Mouse (Mus musculus): Measurements from ENCODE around the gene Gtf3c2. TPM values are rescaled to one million over a fixed set of nuclear protein-coding genes. Genes with fewer than 3 reads are reported as not detected.

Gtf3c2 gene
- total RNA-seq, 1 experiment from 2014 or later: 64.3 TPM

- ATAC-seq (replicated peaks in 1 of 2; ENCODE audit: insufficient read depth in 1 of 2, low FRiP score in 2 of 2, low TSS enrichment in 1 of 2, low read depth in 1 of 2, poor library complexity in 2 of 2, severe bottlenecking in 2 of 2): peak; percentile 12 to 59
Measured at GRCm38 (mm10) chr5:31179301-31179765, 611 bp downstream of the Gtf3c2 start.

DNA sequence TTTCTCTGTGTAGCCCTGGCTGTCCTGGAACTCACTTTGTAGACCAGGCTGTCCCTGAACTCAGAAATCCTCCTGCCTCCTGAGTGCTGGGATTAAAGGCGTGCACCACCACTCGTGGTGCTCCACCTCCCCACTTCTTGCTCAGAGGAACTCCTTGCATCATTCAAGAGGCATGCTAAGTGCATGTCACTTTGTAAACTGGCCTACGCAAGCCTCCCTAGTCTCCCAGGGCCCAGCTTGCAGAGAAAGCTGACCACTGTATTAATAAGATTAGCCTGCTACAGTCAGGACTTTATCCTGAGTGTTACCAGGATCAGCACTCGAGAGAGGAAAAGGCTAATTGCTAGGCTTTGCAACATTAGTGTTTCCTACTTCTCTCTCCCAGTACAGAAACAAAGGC, 11.3 kb downstream of the Gtf3c2 start:
- ATAC-seq (replicated peaks in 1 of 2; ENCODE audit: insufficient read depth in 1 of 2, low FRiP score in 2 of 2, low TSS enrichment in 1 of 2, low read depth in 1 of 2, poor library complexity in 2 of 2, severe bottlenecking in 2 of 2): no peak

GRCm38 (mm10) chr5:31164878-31165277, 15.1 kb downstream of the Gtf3c2 start:
- no peak for ATAC-seq (replicated peaks in 1 of 2; ENCODE audit: insufficient read depth in 1 of 2, low FRiP score in 2 of 2, low TSS enrichment in 1 of 2, low read depth in 1 of 2, poor library complexity in 2 of 2, severe bottlenecking in 2 of 2)

GRCm38 (mm10) chr5:31162462-31162861, 17.5 kb downstream of the Gtf3c2 start:
- no peak for ATAC-seq (replicated peaks in 1 of 2; ENCODE audit: insufficient read depth in 1 of 2, low FRiP score in 2 of 2, low TSS enrichment in 1 of 2, low read depth in 1 of 2, poor library complexity in 2 of 2, severe bottlenecking in 2 of 2)

GRCm38 (mm10) chr5:31154152-31154553, 25.8 kb downstream of the Gtf3c2 start, which contains the start of gene Mpv17:
Gene Mpv17 (minus strand): TSS chr5:31154251.
- peak; percentile 89 to 95 for ATAC-seq (replicated peaks in 1 of 2; ENCODE audit: insufficient read depth in 1 of 2, low FRiP score in 2 of 2, low TSS enrichment in 1 of 2, low read depth in 1 of 2, poor library complexity in 2 of 2, severe bottlenecking in 2 of 2)

GRCm38 (mm10) chr5:31153516-31154151, 26.3 kb downstream of the Gtf3c2 start:
- ATAC-seq (replicated peaks in 1 of 2; ENCODE audit: insufficient read depth in 1 of 2, low FRiP score in 2 of 2, low TSS enrichment in 1 of 2, low read depth in 1 of 2, poor library complexity in 2 of 2, severe bottlenecking in 2 of 2): 0 out of 4 replicates have a peak, but pooled peaks have one; percentile 1 to 7

- no peak for ATAC-seq (replicated peaks in 1 of 2; ENCODE audit: insufficient read depth in 1 of 2, low FRiP score in 2 of 2, low TSS enrichment in 1 of 2, low read depth in 1 of 2, poor library complexity in 2 of 2, severe bottlenecking in 2 of 2)
Measured at GRCm38 (mm10) chr5:31151746-31152145, 28.2 kb downstream of the Gtf3c2 start.

DNA sequence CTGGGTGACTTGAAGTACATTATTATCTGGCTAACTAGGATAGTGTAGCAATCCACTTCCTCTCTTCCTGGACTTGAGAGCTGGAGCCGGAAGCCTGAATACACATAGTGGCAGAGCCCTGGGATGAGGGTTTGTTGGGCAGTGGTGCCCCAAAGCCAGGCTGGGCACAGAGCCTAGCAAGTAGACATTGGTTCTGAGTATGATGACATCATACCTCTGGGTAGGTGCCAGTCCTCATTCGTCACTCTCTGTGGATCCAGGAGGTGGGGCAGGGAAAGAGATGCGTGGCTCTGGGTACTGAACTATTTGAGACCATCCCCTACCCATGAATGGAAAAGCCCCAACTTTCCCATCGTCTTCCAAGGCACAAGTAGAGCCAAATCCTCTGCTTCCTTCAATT, 30.2 kb downstream of the Gtf3c2 start:
- ATAC-seq (replicated peaks in 1 of 2; ENCODE audit: insufficient read depth in 1 of 2, low FRiP score in 2 of 2, low TSS enrichment in 1 of 2, low read depth in 1 of 2, poor library complexity in 2 of 2, severe bottlenecking in 2 of 2): no peak

- peak in 1 of 2 experiments; percentile 17; a peak in 1 of 4 replicates for ATAC-seq (replicated peaks in 1 of 2; ENCODE audit: insufficient read depth in 1 of 2, low FRiP score in 2 of 2, low TSS enrichment in 1 of 2, low read depth in 1 of 2, poor library complexity in 2 of 2, severe bottlenecking in 2 of 2)
Measured at GRCm38 (mm10) chr5:31138968-31139425, 40.9 kb downstream of the Gtf3c2 start.

GRCm38 (mm10) chr5:31138241-31138967, 41.5 kb downstream of the Gtf3c2 start, which contains the start of gene Ucn:
Gene Ucn (minus strand): TSS chr5:31138829.
- peak; percentile 12 to 25; a peak in 1 of 4 replicates for ATAC-seq (replicated peaks in 1 of 2; ENCODE audit: insufficient read depth in 1 of 2, low FRiP score in 2 of 2, low TSS enrichment in 1 of 2, low read depth in 1 of 2, poor library complexity in 2 of 2, severe bottlenecking in 2 of 2)

GRCm38 (mm10) chr5:31137658-31138057, 42.3 kb downstream of the Gtf3c2 start:
- no peak for ATAC-seq (replicated peaks in 1 of 2; ENCODE audit: insufficient read depth in 1 of 2, low FRiP score in 2 of 2, low TSS enrichment in 1 of 2, low read depth in 1 of 2, poor library complexity in 2 of 2, severe bottlenecking in 2 of 2)

- no peak for ATAC-seq (replicated peaks in 1 of 2; ENCODE audit: insufficient read depth in 1 of 2, low FRiP score in 2 of 2, low TSS enrichment in 1 of 2, low read depth in 1 of 2, poor library complexity in 2 of 2, severe bottlenecking in 2 of 2)
Measured at GRCm38 (mm10) chr5:31136730-31137424, 43.1 kb downstream of the Gtf3c2 start.

GRCm38 (mm10) chr5:31126050-31126449, 53.9 kb downstream of the Gtf3c2 start:
- no peak for ATAC-seq (replicated peaks in 1 of 2; ENCODE audit: insufficient read depth in 1 of 2, low FRiP score in 2 of 2, low TSS enrichment in 1 of 2, low read depth in 1 of 2, poor library complexity in 2 of 2, severe bottlenecking in 2 of 2)

DNA sequence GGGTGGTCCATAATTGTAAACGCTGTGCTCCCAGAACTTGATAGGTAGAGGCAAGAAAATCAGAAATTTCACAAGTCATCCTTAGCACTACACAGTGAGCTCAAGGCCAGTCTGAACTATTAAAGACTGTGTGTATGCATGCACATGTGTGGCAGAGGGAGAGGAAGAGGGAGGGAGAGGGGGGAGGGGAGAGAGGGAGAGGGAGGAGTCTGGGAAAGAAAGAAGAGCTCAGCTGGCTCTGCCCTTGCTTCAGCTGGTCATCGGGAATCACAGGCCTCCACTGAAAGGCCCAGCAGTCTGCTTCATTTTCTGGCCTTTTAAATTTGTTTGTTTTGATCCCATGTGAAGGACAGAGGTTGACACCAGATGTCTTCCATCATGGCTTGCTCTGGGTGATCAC, 56.5 kb downstream of the Gtf3c2 start:
- no peak for ATAC-seq (replicated peaks in 1 of 2; ENCODE audit: insufficient read depth in 1 of 2, low FRiP score in 2 of 2, low TSS enrichment in 1 of 2, low read depth in 1 of 2, poor library complexity in 2 of 2, severe bottlenecking in 2 of 2)

- no peak for ATAC-seq (replicated peaks in 1 of 2; ENCODE audit: insufficient read depth in 1 of 2, low FRiP score in 2 of 2, low TSS enrichment in 1 of 2, low read depth in 1 of 2, poor library complexity in 2 of 2, severe bottlenecking in 2 of 2)
Measured at GRCm38 (mm10) chr5:31121111-31121510, 58.8 kb downstream of the Gtf3c2 start.

- no peak for ATAC-seq (replicated peaks in 1 of 2; ENCODE audit: insufficient read depth in 1 of 2, low FRiP score in 2 of 2, low TSS enrichment in 1 of 2, low read depth in 1 of 2, poor library complexity in 2 of 2, severe bottlenecking in 2 of 2)
Measured at GRCm38 (mm10) chr5:31116912-31117311, 63.0 kb downstream of the Gtf3c2 start.

DNA sequence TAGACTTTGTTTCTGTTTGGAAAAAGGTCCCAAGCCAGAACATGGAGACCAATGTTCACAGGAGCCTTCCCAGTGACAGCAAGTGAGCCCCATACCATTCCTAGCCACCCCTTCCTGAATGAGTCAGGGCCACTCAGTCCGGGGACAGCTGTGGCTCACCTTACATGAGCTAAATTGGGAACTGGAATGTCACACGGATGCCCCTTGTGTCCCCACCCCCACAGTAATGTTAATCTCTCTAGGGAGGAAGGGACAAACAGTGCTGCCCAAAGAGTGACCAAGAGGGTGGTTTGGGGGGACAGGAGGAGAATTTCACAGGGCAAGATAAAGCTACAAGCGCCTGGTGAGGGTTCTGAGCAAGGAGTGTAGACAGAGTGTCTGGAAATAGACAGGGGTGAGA, 63.6 kb downstream of the Gtf3c2 start, which contains the start of gene Trim54:
Trim54 (plus strand) TSS at position 359 of the 400 bp plus-strand sequence.
- no peak for ATAC-seq (replicated peaks in 1 of 2; ENCODE audit: insufficient read depth in 1 of 2, low FRiP score in 2 of 2, low TSS enrichment in 1 of 2, low read depth in 1 of 2, poor library complexity in 2 of 2, severe bottlenecking in 2 of 2)

DNA sequence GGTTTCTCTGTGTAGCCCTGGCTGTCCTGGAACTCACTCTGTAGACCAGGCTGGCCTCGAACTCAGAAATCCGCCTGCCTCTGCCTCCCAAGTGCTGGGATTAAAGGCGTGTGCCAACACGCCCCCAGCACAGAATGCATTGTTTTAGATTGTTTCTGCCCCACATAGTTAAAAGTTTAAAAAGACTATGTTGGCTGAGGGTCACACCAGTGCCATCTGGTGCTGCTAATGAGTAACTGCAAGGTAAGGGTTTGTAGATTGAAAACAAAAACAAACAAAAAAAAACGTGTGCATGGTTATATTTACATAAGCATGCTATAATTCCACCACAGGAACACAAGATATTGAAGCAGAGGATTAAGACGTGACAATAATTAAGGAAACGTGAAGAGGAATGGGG, 69.2 kb downstream of the Gtf3c2 start:
- 0 out of 4 replicates have a peak, but pooled peaks of 1 of the 2 experiments have one; percentile 36 for ATAC-seq (replicated peaks in 1 of 2; ENCODE audit: insufficient read depth in 1 of 2, low FRiP score in 2 of 2, low TSS enrichment in 1 of 2, low read depth in 1 of 2, poor library complexity in 2 of 2, severe bottlenecking in 2 of 2)

Data from hematopoietic stem cell, adult 5-6 weeks (primary cell).